Mouse (Mus musculus) olfactory bulb, adult 2 months (tissue): ENCODE results near the gene Tnfaip8l1. TPM values are rescaled to one million over a fixed set of nuclear protein-coding genes. Genes with fewer than 3 reads are reported as not detected.

ENCODE experiments used
- H3K27ac ChIP-seq: fragments of 200-500 bp; 2 replicates; pipeline ENCODE4 v1.5.1; 2012; ENCODE audit warnings: low read depth, low read length; ENCODE audit not compliant: insufficient read depth
- H3K4me1 ChIP-seq: fragments of 200-500 bp; 2 replicates; pipeline ENCODE4 v1.6.1; 2012; ENCODE audit warnings: low read length; ENCODE audit not compliant: control insufficient read depth, insufficient read depth
- H3K4me3 ChIP-seq: fragments of 200-500 bp; 2 replicates; pipeline ENCODE4 v1.5.1; 2012; ENCODE audit warnings: mild to moderate bottlenecking, low read depth, low read length, moderate library complexity; ENCODE audit not compliant: insufficient read depth
- CTCF ChIP-seq: fragments of 200-500 bp; IDR thresholded peaks from 2 replicates; pipeline ENCODE4 v1.5.1; 2012; ENCODE audit warnings: low read depth, mild to moderate bottlenecking, low read length, moderate library complexity; ENCODE audit not compliant: insufficient read depth
- POLR2A ChIP-seq: fragments of 200-500 bp; IDR thresholded peaks from 2 replicates; pipeline ENCODE4 v1.6.1; 2012; ENCODE audit warnings: mild to moderate bottlenecking, low read depth, low read length, moderate library complexity; ENCODE audit not compliant: insufficient read depth
- WGBS: fragments of 180-500 bp; shearing (Covaris S2); methylation state at CpG from one replicate; pipeline ENCODE4 v1.1.7; 2018; 5-methylcytosine and 5-hydroxymethylcytosine counted together
- polyA plus RNA-seq: library from polyadenylated mRNA; stranded (reverse); fragments of >200 nt; gene quantifications from 2 replicates; pipeline ENCODE4 v1.2.4, GENCODE M21; 2012; ENCODE audit warnings: low replicate concordance; ENCODE audit not compliant: missing spikeins, insufficient read depth, insufficient read length

Tnfaip8l1 gene
- polyA plus RNA-seq, 1 experiment: not detected

DNA sequence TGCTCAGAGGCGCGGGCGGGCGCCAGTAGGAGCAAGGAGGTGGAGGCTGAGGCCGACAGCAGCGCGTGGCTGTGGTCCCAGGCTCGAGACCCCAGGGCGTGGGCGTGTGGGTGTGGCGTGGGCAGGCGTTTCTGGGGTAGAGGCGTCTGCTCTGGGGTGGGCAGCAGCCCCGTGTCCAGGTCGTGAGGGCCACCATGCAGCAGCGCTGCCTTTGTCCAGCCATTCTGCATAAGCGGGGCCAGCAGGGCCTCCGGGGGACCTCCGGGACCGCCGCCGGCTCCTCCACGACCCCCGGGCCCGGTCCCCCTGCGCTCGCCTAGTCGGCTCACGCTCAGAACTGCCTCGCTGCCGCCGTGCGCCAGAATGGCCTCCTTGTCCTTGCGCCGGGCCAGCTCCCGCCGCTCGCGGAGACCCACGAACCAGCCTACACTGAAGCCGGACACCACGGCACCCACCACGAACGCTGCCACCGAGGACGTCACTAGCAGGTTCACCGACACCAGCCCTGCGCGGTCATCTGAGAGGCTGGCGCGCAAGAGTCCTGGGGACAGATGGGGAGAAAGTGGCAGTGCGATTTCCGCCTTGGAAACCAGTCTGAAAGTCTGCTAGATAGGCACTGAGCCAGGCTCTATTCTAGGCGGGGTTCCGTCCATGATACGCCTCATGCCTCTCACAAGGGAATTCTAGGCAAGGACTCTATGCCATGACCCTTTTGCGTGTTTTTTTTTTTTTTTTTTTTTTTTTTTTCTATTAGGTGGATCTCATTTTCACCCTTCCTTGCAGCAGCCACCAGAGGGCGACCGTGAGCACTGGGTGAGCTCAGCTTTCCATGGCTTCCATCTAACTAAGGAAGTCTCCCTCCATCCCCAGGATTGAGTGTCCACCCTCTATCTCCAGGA is 37.7 kb upstream of the Tnfaip8l1 start:
- H3K4me3 ChIP-seq: no peak overlapping the region
- TF ChIP-seq POLR2A (no peak), CTCF (peak; percentile 51; the same call in 1 of the 2 replicates)
- no peak overlapping the region for H3K27ac ChIP-seq
- H3K4me1 ChIP-seq: peaks cover 12% of the 10 kb centered on the region
- 39% methylated on average over 59 of the region's 59 CpGs for WGBS

GRCm38 (mm10) chr17:56125276-56125630 is 37.0 kb upstream of the Tnfaip8l1 start:
- TF ChIP-seq CTCF (no peak), POLR2A (no peak)
- Histone ChIP-seq H3K4me1 (peaks cover 6% of the 10 kb centered on the region), H3K4me3 (no peak overlapping the region), H3K27ac (no peak overlapping the region)
- WGBS: 89% methylated on average over 4 of the region's 4 CpGs

- WGBS: 74% methylated on average over 11 of the region's 11 CpGs
- H3K4me3 ChIP-seq: no peak overlapping the region
- TF ChIP-seq POLR2A (no peak), CTCF (no peak)
- no peak overlapping the region for H3K27ac ChIP-seq
- no peaks in the 10 kb centered on the region for H3K4me1 ChIP-seq
Observed at GRCm38 (mm10) chr17:56126175-56126574, 36.1 kb upstream of the Tnfaip8l1 start.

GRCm38 (mm10) chr17:56128246-56128645 is 34.0 kb upstream of the Tnfaip8l1 start:
- no peak overlapping the region for H3K4me3 ChIP-seq
- TF ChIP-seq CTCF: no peak
- TF ChIP-seq POLR2A: no peak
- 77% methylated on average over 15 of the region's 15 CpGs for WGBS
- H3K4me1 ChIP-seq: peaks cover 5% of the 10 kb centered on the region
- H3K27ac ChIP-seq: no peak overlapping the region

DNA sequence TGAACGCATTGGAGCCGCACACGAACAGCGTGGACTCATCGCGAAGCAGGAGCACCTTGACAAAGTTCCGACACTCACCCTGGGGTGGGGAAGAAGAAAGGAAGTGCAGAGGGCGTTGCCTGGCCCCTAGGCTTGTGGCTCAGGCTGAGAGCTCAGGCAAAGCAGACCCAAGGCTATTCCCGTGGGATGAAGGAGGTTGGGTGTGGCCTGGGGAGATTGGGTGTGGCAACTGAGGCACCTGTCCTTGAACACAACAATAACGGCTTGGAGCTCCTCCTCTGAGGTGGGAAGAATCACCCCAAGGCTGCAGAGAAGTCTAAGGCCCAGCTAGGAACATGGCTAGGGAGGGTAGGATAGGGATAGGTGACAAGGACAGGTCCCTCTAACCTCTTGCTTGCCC is 31.1 kb upstream of the Tnfaip8l1 start:
- no peak overlapping the region for H3K27ac ChIP-seq
- TF ChIP-seq CTCF (no peak), POLR2A (no peak)
- WGBS: 90% methylated on average over 10 of the region's 10 CpGs
- no peak overlapping the region for H3K4me3 ChIP-seq
- H3K4me1 ChIP-seq: peaks cover 25% of the 10 kb centered on the region

GRCm38 (mm10) chr17:56131814-56132213 is 30.5 kb upstream of the Tnfaip8l1 start:
- no peak for TF ChIP-seq POLR2A
- TF ChIP-seq CTCF: peak; percentile 80; the same call in 1 of the 2 replicates
- Histone ChIP-seq H3K27ac (no peak overlapping the region), H3K4me1 (peaks cover 25% of the 10 kb centered on the region), H3K4me3 (no peak overlapping the region)
- 41% methylated on average over 7 of the region's 7 CpGs for WGBS

- Histone ChIP-seq H3K27ac (no peak overlapping the region), H3K4me3 (no peak overlapping the region), H3K4me1 (peaks cover 33% of the 10 kb centered on the region)
- 7% methylated on average over 14 of the region's 14 CpGs for WGBS
- no peak for TF ChIP-seq POLR2A
- peak; percentile 69 for TF ChIP-seq CTCF
Observed at GRCm38 (mm10) chr17:56132661-56133060, 29.6 kb upstream of the Tnfaip8l1 start.

GRCm38 (mm10) chr17:56133457-56134363 is 28.6 kb upstream of the Tnfaip8l1 start:
- no peak overlapping the region for H3K27ac ChIP-seq
- no peak overlapping the region for H3K4me3 ChIP-seq
- 28% methylated on average over 19 of the region's 21 CpGs for WGBS
- no peak for TF ChIP-seq POLR2A
- TF ChIP-seq CTCF: no peak
- H3K4me1 ChIP-seq: peaks cover 43% of the 10 kb centered on the region
